Mouse (Mus musculus): ENCODE data around the gene Zfp692. TPM values are rescaled to one million over a fixed set of nuclear protein-coding genes. Genes with fewer than 3 reads are reported as not detected.
A peak's percentile ranks its signal among the peaks of the same experiment; 100 is the strongest.
"Not testable (repeated sequence)": the region's sequence is repeated elsewhere in the genome, so short reads cannot be mapped to it uniquely, and the experiment has no call there.

Zfp692 gene
- polyA plus RNA-seq, 1 experiment from 2014 or later = 30.5 TPM

DNA sequence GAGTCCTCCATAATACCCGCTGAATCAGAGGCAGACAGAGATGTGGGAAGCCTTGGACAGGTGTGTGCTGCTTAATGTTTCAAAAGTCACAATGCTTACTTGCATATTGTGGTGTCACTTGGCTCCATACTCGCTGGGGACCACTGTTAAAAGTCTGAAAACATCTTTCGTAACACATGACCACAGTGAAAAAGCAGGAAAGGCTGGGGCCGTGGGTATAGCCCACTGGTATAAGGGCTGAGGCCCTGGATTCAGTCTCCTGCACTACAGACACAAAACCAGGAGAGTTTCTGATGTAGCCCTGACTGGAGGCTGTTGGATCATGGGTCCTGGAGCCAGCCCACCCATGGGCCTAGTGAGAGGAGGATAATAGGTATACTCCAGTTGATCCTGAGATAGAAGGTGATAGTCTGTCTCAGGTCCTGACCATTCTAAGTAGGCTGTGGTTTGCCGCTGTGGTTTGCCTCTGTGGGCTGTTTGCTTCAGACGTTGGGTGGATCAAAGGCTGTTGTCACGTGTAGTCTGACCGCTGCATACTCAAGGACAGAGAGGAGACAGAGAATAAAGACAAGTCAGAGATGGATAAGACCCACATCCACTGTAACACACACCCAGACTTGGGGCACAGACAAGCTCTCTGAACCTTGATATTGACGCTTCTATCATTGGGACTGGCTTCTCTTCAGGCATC, 16.7 kb upstream of the Zfp692 start:
- H3K27ac ChIP-seq = no peak overlapping the region
- WGBS = 78% methylated on average over 9 of the region's 9 CpGs
- no peak for ATAC-seq (replicated peaks; ENCODE audit: low FRiP score)
- H3K36me3 ChIP-seq = no peaks in the 10 kb centered on the region
- no peaks in the 10 kb centered on the region for H3K4me1 ChIP-seq
- H3K9me3 ChIP-seq (replicated peaks) = no peaks in the 10 kb centered on the region
- peaks cover 8% of the 10 kb centered on the region; the same call in 1 of the 2 replicates for H3K27me3 ChIP-seq
- no peak overlapping the region for H3K4me3 ChIP-seq (replicated peaks)
- no peak overlapping the region for H3K4me2 ChIP-seq
- no peak overlapping the region for H3K9ac ChIP-seq

- no peaks in the 10 kb centered on the region for H3K36me3 ChIP-seq
- H3K4me1 ChIP-seq = no peaks in the 10 kb centered on the region
- no peak overlapping the region for H3K9ac ChIP-seq
- 85% methylated on average over 4 of the region's 4 CpGs for WGBS
- no peak overlapping the region for H3K27ac ChIP-seq
- no peak for ATAC-seq (replicated peaks; ENCODE audit: low FRiP score)
- no peak overlapping the region for H3K4me3 ChIP-seq (replicated peaks)
- no peak overlapping the region for H3K4me2 ChIP-seq
- peaks cover 7% of the 10 kb centered on the region; the same call in 1 of the 2 replicates for H3K27me3 ChIP-seq
- H3K9me3 ChIP-seq (replicated peaks) = no peaks in the 10 kb centered on the region
These were observed 16.1 kb upstream of the Zfp692 start for GRCm38 (mm10) chr11:58290812-58291211.

GRCm38 (mm10) chr11:58292791-58293190, 14.1 kb upstream of the Zfp692 start:
- H3K4me3 ChIP-seq (replicated peaks) = no peak overlapping the region
- H3K4me1 ChIP-seq = 0 out of 2 replicates have a peak, but pooled peaks cover 3% of the 10 kb centered on the region
- H3K4me2 ChIP-seq = no peak overlapping the region
- WGBS = 55% methylated on average over 4 of the region's 4 CpGs
- no peak overlapping the region for H3K27ac ChIP-seq
- no peaks in the 10 kb centered on the region for H3K27me3 ChIP-seq
- no peak for ATAC-seq (replicated peaks; ENCODE audit: low FRiP score)
- no peaks in the 10 kb centered on the region for H3K9me3 ChIP-seq (replicated peaks)
- no peak overlapping the region for H3K9ac ChIP-seq
- no peaks in the 10 kb centered on the region for H3K36me3 ChIP-seq

- Histone ChIP-seq H3K4me1 (peaks cover 9% of the 10 kb centered on the region; the same call in 1 of the 2 replicates), H3K9ac (no peak overlapping the region), H3K27ac (peak overlapping the region; percentile 67), H3K4me2 (no peak overlapping the region), H3K4me3 (replicated peaks) (no peak overlapping the region), H3K36me3 (no peaks in the 10 kb centered on the region), H3K9me3 (replicated peaks) (no peaks in the 10 kb centered on the region), H3K27me3 (no peaks in the 10 kb centered on the region)
- WGBS = 26% methylated on average over 6 of the region's 6 CpGs
- ATAC-seq (replicated peaks; ENCODE audit: low FRiP score) = no peak
These were observed 9.5 kb upstream of the Zfp692 start for GRCm38 (mm10) chr11:58297396-58297795.

GRCm38 (mm10) chr11:58301057-58301456, 5.8 kb upstream of the Zfp692 start:
- H3K36me3 ChIP-seq = no peaks in the 10 kb centered on the region
- no peaks in the 10 kb centered on the region for H3K27me3 ChIP-seq
- no peaks in the 10 kb centered on the region for H3K9me3 ChIP-seq (replicated peaks)
- 14% methylated on average over 13 of the region's 13 CpGs for WGBS
- H3K4me2 ChIP-seq = peak overlapping the region; percentile 63
- H3K27ac ChIP-seq = peak overlapping the region; percentile 52; the same call in 1 of the 2 replicates
- H3K4me3 ChIP-seq (replicated peaks) = peak overlapping the region; percentile 71
- peak overlapping the region; percentile 31 for H3K9ac ChIP-seq
- peaks cover 15% of the 10 kb centered on the region for H3K4me1 ChIP-seq
- no peak for ATAC-seq (replicated peaks; ENCODE audit: low FRiP score)

- no peaks in the 10 kb centered on the region for H3K9me3 ChIP-seq (replicated peaks)
- peak; percentile 94 for ATAC-seq (replicated peaks; ENCODE audit: low FRiP score)
- peak overlapping the region; percentile 65 for H3K9ac ChIP-seq
- peak overlapping the region; percentile 97 for H3K27ac ChIP-seq
- H3K36me3 ChIP-seq = no peaks in the 10 kb centered on the region
- no peaks in the 10 kb centered on the region for H3K27me3 ChIP-seq
- peak overlapping the region; percentile 63 for H3K4me2 ChIP-seq
- peak overlapping the region; percentile 71 for H3K4me3 ChIP-seq (replicated peaks)
- H3K4me1 ChIP-seq = peaks cover 24% of the 10 kb centered on the region
- under 1% methylated on average over 36 of the region's 36 CpGs for WGBS
These were observed 4.8 kb upstream of the Zfp692 start for GRCm38 (mm10) chr11:58301837-58302754.

DNA sequence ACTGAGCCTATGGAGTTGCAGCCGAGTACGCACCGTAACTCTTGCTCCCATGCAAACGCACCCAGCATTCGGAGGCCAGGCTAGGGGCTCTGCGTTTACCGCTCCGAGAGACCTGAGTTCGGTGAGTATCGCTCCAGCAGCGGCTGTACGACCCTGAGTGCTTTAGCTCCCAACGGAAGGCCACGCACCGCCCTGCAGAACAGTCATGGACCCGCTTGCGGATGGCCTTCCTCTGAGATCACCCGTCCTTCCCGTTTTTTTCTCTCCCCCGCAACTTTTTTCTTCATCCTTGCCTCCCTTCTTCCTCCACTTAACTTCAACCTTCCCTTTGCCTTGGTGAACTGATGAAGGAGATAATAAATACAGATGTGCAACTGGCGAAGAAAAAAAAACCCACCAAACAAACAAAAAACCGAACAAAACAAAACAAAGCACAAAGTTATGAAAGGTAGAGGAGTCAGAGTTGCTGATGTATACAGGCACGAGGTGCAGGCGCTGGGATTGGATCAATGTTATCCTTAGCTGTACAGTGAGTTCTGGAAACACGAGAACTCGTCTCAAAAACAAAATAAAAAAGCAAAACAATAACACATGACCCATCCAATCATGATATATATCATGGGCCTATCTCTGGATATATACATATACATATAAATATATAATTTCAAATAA, 4.0 kb upstream of the Zfp692 start:
- peak; percentile 57 for ATAC-seq (replicated peaks; ENCODE audit: low FRiP score)
- peak overlapping the region; percentile 65 for H3K9ac ChIP-seq
- H3K9me3 ChIP-seq (replicated peaks) = no peaks in the 10 kb centered on the region
- under 1% methylated on average over 26 of the region's 26 CpGs for WGBS
- peaks cover 28% of the 10 kb centered on the region for H3K4me1 ChIP-seq
- H3K36me3 ChIP-seq = no peaks in the 10 kb centered on the region
- H3K27me3 ChIP-seq = no peaks in the 10 kb centered on the region
- peak overlapping the region; percentile 71 for H3K4me3 ChIP-seq (replicated peaks)
- H3K27ac ChIP-seq = peak overlapping the region; percentile 97
- H3K4me2 ChIP-seq = peak overlapping the region; percentile 63

DNA sequence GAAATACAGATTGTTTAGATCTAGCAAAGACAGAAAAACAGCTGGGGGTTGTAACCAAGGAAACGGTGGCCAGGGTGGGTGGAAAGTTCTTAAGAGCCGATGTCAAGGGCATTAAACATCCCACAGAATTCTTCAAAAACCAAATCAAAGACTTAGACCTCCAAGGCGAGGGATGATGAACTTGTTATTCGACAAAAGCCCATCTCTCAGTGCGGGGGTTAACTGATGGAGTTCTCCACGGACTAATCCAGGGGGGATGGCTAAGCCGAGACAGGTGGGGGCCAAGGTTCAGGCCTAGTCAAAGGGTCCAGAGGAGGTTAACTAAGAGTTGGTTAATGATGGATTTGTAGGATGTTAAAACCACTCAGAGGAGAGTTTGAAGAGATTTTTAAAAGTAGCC, 3.3 kb upstream of the Zfp692 start:
- Histone ChIP-seq H3K27ac (0 out of 2 replicates have a peak overlapping the region, but pooled peaks have one; percentile 13), H3K4me3 (replicated peaks) (peak overlapping the region; percentile 17), H3K9me3 (replicated peaks) (no peaks in the 10 kb centered on the region), H3K4me2 (peak overlapping the region; percentile 63), H3K27me3 (no peaks in the 10 kb centered on the region), H3K9ac (no peak overlapping the region), H3K36me3 (no peaks in the 10 kb centered on the region), H3K4me1 (peaks cover 31% of the 10 kb centered on the region)
- ATAC-seq (replicated peaks; ENCODE audit: low FRiP score) = no peak
- 23% methylated on average over 7 of the region's 7 CpGs for WGBS

DNA sequence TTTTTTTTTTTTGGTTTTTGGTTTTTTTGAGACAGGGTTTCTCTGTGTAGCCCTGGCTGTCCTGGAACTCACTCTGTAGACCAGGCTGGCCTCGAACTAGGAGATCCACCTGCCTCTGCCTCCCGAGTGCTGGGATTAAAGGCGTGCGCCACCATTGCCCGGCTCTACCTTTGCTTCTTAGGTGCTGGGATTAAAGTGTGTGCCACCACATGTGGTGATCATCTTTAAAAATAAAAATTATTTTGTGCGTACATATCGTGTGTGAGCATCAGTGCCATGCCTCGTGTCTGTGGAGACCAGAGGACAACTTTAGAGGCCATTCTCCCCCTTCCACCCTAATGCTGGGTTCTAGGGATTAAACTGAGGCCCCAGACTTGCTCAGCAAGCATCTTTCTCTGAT, 1.6 kb upstream of the Zfp692 start:
- not testable (repeated sequence) for ATAC-seq (replicated peaks; ENCODE audit: low FRiP score); H3K4me2 ChIP-seq; H3K27me3 ChIP-seq; H3K9ac ChIP-seq; H3K9me3 ChIP-seq (replicated peaks); H3K36me3 ChIP-seq; H3K4me3 ChIP-seq (replicated peaks); H3K27ac ChIP-seq
- 95% methylated on average over 8 of the region's 8 CpGs for WGBS
- peaks cover 31% of the 10 kb centered on the region for H3K4me1 ChIP-seq

GRCm38 (mm10) chr11:58307411-58308080, 677 bp downstream of the Zfp692 start:
- Histone ChIP-seq H3K4me2 (peak overlapping the region; percentile 90), H3K4me1 (peaks cover 26% of the 10 kb centered on the region), H3K9me3 (replicated peaks) (no peaks in the 10 kb centered on the region), H3K36me3 (peaks cover 25% of the 10 kb centered on the region), H3K9ac (peak overlapping the region; percentile 59), H3K4me3 (replicated peaks) (peak overlapping the region; percentile 58), H3K27me3 (no peaks in the 10 kb centered on the region), H3K27ac (peak overlapping the region; percentile 90)
- under 1% methylated on average over 42 of the region's 42 CpGs for WGBS
- ATAC-seq (replicated peaks; ENCODE audit: low FRiP score) = peak; percentile 86

DNA sequence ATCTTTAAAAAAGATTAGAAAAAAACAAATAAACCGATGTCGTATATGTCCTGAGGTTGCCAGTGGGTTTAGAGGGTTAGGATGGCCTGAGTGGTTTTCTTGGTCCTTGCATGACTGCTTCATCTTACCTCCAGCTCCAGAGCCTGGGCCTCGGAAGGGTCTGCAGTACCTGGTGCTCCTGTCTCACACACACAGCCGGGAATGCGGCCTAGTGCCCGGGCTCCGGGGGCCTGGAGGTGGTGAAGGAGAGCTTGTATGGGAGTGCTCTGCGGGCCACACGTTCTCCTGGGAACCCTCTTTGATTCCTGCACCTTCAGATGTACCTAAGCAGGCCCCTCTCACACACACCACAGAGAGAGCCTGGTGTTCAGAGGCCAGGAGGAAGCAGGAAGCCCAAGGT, 1.8 kb downstream of the Zfp692 start:
- no peak overlapping the region for H3K4me3 ChIP-seq (replicated peaks)
- H3K4me2 ChIP-seq = no peak overlapping the region
- no peak overlapping the region for H3K27ac ChIP-seq
- H3K9ac ChIP-seq = no peak overlapping the region
- 95% methylated on average over 9 of the region's 9 CpGs for WGBS
- H3K9me3 ChIP-seq (replicated peaks) = no peaks in the 10 kb centered on the region
- H3K27me3 ChIP-seq = no peaks in the 10 kb centered on the region
- peaks cover 25% of the 10 kb centered on the region for H3K36me3 ChIP-seq
- peaks cover 24% of the 10 kb centered on the region for H3K4me1 ChIP-seq
- no peak for ATAC-seq (replicated peaks; ENCODE audit: low FRiP score)

All from kidney, embryonic 15.5 days (tissue).